Mouse (Mus musculus) spleen, postnatal 36 days (tissue): ENCODE data around the gene Bmpr1a.
"Not testable (repeated sequence)": the region's sequence is repeated elsewhere in the genome, so short reads cannot be mapped to it uniquely, and the experiment has no call there.

Source experiments
- DNase-seq, 2 experiments: peaks; one replicate each; pipeline ENCODE4 v3.0.0; 2022; ENCODE audit warnings: low spot score in 2 of 2, mixed read lengths in 1 of 2

Gene Bmpr1a

DNA sequence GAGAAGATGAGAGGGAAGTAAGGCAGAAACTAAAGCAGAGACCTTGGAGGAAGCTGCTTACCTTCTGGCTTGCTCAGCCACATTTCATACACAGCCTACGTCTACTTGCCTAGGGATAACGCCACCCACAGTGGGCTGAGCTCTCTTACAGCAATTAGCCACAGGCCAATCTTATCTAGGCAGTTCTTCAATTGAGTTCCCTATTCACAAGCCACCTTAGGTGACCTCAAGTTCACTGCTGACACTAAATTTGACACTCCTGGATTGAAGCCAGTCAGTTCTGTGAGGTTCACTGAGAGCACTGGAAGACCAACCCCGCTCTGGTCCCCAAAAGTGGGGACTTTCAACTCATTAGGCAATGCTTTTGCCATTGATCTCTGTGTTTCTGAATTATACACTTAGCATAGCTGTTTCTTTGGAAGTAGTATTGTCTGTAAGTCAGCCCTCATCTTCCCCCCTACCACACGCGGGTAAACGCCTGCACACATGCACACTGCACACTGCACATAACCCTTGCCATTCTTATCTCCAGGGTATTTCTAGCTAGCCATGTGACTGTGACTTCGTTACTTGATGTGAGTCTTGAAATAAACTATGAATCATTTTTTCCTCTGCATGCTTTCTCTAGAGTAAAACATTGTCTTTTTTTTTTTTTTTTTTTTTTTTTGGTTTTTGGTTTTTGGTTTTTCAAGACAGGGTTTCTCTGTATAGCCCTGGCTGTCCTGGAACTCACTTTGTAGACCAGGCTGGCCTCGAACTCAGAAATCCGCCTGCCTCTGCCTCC, 120.0 kb downstream of the Bmpr1a start:
- DNase-seq: no peak

- no peak for DNase-seq
Observed at GRCm38 (mm10) chr14:34378560-34379331, 124.4 kb downstream of the Bmpr1a start.

DNA sequence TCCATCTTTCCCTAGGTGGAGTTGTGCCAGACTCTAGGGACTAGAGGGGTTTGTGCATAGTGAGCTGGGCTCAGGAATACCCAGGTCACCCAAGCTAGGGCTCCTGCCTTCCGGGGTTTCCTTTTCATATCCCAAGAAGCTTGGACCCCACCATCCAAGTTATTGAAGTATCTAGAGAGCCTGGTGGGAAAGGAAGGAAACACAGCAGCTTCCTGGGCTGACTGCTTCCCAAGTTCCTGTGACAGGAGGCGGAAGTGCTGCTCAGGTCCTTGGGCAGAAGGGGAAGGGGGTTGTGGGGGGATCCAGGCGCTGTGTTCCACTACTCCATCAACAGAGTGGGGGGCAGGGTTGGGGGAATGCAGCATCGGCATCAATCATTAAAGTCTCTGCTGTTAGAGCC, 126.0 kb downstream of the Bmpr1a start:
- DNase-seq: no peak

DNA sequence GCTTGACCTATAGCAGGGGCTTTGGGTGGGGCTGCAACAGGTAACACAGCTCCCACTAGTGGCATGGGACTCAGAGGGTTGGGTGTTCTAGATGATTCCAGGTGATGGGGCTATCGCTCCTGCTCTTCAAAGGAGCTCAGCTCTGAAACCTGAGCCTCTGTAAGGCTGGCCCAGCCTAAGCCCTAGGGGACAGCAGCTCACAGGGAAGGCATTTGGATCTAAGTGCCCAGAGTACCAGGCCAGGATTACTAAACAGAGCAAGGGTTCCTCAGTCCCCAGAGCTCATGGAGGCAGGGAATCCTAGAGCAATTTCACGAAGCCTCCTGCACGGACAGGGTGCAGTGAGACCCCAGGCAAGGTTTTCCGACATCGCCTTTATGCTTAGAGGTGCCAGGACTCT, 127.2 kb downstream of the Bmpr1a start:
- DNase-seq: no peak

DNA sequence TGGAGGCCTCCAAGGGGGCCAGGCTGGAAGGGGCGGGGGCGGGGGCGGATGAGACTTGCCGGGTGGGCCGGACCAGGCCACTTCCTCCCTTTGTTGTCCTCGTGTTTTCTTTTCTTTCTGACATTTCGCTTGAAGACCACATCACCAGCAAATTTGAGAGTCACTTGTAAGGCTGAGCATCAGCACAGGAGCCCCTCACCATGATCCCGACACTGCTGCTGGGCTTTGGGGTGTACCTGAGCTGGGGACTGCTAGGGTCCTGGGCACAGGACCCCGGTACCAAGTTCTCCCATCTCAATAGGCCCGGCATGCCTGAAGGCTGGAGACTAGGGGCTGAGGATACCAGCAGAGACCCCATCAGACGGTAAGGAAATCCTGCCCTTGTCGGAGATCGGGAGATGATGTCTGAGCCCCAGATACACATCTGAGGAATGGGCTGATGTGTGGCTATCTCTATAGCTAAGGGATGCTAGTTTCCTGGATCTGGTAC, 127.7 kb downstream of the Bmpr1a start, which contains the start of gene Mmrn2:
Mmrn2 (plus strand) TSS at position 51 of the 490 bp plus-strand sequence.
- no peak for DNase-seq

GRCm38 (mm10) chr14:34374577-34374976, 128.6 kb downstream of the Bmpr1a start, which contains the start of gene Sncg:
Gene Sncg (minus strand): TSS chr14:34374789.
- no peak for DNase-seq

DNA sequence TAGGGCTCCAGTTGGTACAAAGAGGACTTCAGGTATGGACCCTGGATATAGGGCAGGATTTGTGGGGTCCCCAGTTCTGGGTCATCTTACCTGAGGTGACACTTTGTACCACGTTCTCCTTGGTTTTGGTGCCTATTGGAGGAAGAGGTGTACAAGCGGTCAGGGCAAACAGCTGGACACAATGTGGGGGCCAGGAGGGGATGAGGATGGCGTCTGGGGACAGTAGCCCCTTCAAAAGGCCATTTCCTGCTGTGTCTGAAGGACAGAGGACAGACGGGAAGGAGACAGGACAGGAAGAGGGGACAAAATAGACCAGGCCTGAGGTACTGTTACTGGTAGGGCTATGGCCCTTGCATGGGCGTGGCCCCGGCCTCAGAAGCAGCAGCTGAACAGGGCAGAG, 129.6 kb downstream of the Bmpr1a start:
- DNase-seq: no peak

- DNase-seq: no peak
Observed at GRCm38 (mm10) chr14:34372646-34373045, 130.5 kb downstream of the Bmpr1a start.

GRCm38 (mm10) chr14:34371763-34372162, 131.4 kb downstream of the Bmpr1a start:
- DNase-seq: no peak

DNA sequence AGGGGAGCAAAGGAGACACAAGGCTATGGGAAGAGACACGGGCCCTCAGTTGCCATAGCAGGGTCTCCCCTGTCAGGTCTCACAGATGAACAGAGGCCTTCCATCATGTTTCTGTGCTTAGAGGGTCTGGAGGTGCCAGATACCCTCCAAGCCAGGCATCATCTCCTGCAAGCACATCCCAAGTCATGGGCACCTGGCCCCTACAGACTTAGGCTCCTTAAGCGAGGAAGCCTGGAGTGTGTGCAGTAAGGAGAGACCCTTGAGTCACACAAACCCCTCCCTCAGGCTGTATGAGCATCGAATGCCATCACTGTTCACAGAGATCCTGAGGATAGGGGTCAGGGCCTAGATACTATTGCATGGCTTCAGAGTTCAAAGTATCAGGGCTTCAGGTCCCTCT, 132.2 kb downstream of the Bmpr1a start:
- DNase-seq: no peak

GRCm38 (mm10) chr14:34370203-34370602, 132.9 kb downstream of the Bmpr1a start:
- DNase-seq: no peak

DNA sequence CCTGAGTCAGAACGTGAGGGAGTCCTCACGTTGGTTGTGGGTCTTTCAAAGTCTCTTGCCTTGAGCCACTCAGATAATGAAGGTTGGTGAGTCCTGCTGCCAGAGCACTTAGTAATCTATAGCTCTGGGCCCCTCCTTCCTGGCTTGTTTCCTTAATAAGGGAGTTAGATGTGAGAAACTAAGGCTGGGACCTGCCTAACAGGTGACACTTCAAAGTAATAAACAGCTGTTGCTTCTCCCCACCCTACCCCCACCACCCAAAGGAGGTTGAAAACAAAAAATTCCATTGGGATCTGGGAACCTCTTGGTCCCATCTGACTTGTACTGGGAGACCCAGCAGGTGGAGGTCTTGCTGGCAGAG, 138.0 kb downstream of the Bmpr1a start:
- DNase-seq: no peak

DNA sequence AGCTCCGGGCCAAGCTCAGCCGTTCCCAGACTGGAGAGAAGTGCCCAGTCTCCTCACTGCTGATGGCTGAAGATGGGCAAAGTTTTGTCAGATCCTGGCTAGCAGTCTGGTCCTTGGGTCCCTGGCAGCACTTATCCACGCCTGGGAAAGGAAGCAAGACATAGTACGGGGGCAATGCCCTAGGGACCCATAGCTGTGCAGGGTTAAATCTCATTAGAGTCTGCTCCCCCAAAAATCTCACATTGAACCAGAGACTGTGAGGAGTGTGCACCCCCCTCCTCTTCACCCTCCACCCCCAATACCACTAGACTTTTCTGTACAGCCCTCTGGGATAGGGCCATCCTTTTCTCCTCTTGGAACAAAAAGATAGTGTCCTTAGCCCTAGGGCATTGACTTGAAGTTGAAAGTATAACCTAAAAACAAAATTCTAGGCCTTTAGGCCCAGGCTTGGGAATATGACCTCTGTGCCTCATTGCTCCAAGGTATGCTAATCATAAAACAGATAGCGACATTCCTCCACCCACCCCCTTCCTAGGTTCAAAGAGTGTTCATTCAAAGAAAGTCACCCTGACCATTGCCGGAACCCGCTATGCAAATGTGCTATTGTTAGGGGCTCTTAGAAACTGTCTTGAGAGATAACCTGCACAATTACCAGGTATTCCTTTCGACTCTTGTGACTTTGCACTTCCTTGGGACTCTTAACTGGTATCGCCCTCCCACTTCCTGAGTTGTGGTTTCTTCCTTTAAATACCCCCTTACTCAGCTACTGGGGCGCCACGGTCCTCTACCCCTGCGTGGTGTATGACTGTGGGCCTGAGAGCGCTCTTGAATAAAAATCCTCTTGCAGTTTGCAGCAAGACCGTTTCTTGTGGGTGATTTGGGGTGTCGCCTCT, 138.6 kb downstream of the Bmpr1a start:
- not testable (repeated sequence) for DNase-seq

- no peak for DNase-seq
Observed at GRCm38 (mm10) chr14:34363490-34364253, 139.5 kb downstream of the Bmpr1a start.

DNA sequence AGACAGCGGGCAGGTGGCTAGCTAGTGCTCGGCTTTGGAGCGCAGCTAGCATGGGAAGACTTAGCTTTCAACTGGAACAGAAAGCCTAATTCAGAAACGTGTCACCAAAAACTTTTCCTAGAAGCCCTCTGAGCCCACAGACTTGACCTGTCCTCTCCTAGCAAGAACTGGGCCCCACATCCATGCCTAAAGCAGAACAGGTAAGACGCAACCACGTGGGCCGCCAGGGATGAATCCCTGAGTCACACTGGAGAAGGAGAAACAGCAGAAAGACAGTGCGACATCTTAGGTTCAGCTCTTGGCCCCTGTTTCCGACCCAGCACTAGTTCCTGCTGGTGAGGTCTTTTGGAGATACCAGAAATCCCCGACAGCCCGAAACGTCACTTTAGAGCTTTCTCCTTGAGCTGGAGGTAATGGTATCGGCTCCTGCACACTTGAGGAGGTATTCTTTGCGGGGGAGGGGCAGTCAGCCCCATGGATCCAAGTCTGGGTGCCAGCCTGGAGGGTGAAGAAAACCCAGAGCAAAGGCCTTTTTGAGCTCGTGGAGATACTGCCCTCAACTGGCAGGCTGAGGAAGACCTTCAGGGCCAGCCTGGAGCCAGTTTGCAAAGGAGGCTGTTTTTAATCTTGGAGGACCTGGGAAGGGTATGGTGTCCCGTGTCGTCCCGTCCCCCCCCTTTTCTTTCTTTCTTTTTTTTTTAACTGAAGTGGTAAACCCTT, 140.3 kb downstream of the Bmpr1a start:
- peak in 1 of 2 experiments; percentile 26 for DNase-seq

- no peak for DNase-seq
Observed at GRCm38 (mm10) chr14:34362135-34362534, 141.0 kb downstream of the Bmpr1a start.
